Mouse (Mus musculus) liver, embryonic 14.5 days (tissue): Measurements from ENCODE around the gene Ttc17.
"Not testable (repeated sequence)": the region's sequence is repeated elsewhere in the genome, so short reads cannot be mapped to it uniquely, and the experiment has no call there.

Source experiments
- CTCF ChIP-seq: IDR thresholded peaks from 2 replicates; pipeline ENCODE4 v1.5.1; 2016; ENCODE audit warnings: antibody characterized with exemption, low read depth, control low read depth
- EP300 ChIP-seq: IDR thresholded peaks from 2 replicates; pipeline ENCODE4 v1.6.1; 2016; ENCODE audit warnings: antibody characterized with exemption, low read depth

DNA sequence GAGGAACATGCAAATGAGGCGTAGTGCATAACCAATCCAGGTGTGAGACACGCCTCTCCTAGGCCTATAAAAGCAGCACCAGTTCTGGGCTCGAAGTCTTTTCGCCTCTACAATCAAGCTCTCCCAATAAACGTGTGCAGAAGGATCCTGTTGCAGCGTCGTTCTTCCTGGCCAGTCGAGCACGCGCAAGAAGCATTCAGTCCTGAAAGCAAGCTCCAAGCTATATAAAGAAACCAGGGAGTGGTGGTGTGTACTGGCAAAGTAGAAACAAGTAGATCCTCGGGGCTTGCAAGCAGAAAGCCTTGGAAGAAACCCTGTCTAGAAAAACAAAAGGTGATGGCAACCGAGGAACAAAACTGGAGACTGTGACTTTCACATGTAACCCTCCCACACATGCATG lies 15.4 kb downstream of the Ttc17 start:
- TF ChIP-seq CTCF, EP300: not testable (repeated sequence)
